Mouse (Mus musculus) naive thymus-derived CD4-positive, alpha-beta T cell, adult 2 months (primary cell): ENCODE data around the gene Kctd11.
"Not testable (repeated sequence)": the region's sequence is repeated elsewhere in the genome, so short reads cannot be mapped to it uniquely, and the experiment has no call there.

Source experiments
- DNase-seq: peaks from one replicate; pipeline ENCODE4 v3.0.0-alpha.2; 2011; ENCODE audit warnings: low read depth

Gene Kctd11

GRCm38 (mm10) chr11:69881787-69882670 is 823 bp upstream of the Kctd11 start:
- DNase-seq: no peak

GRCm38 (mm10) chr11:69880506-69880852 is 727 bp downstream of the Kctd11 start:
- DNase-seq: peak; percentile 80

GRCm38 (mm10) chr11:69879711-69880110 is 1.5 kb downstream of the Kctd11 start:
- DNase-seq: no peak

- no peak for DNase-seq
Observed at GRCm38 (mm10) chr11:69878952-69879351, 2.3 kb downstream of the Kctd11 start.

- no peak for DNase-seq
Observed at GRCm38 (mm10) chr11:69878399-69878798, 2.8 kb downstream of the Kctd11 start.

GRCm38 (mm10) chr11:69877878-69878277 is 3.3 kb downstream of the Kctd11 start, which contains the start of gene Tmem95:
Gene Tmem95 (minus strand): TSS chr11:69878018.
- no peak for DNase-seq

- peak; percentile 93 for DNase-seq
Observed at GRCm38 (mm10) chr11:69876867-69877266, 4.3 kb downstream of the Kctd11 start.

GRCm38 (mm10) chr11:69876186-69876585 is 5.0 kb downstream of the Kctd11 start:
- peak; percentile 45 for DNase-seq

GRCm38 (mm10) chr11:69872451-69872850 is 8.8 kb downstream of the Kctd11 start:
- DNase-seq: no peak

GRCm38 (mm10) chr11:69871822-69872221 is 9.4 kb downstream of the Kctd11 start:
- no peak for DNase-seq

GRCm38 (mm10) chr11:69870289-69871069 is 10.7 kb downstream of the Kctd11 start:
- no peak for DNase-seq

- no peak for DNase-seq
Observed at GRCm38 (mm10) chr11:69867335-69867734, 13.9 kb downstream of the Kctd11 start.

GRCm38 (mm10) chr11:69865561-69865960 is 15.6 kb downstream of the Kctd11 start:
- DNase-seq: no peak

GRCm38 (mm10) chr11:69864138-69864860 is 16.9 kb downstream of the Kctd11 start:
- DNase-seq: no peak

GRCm38 (mm10) chr11:69863729-69864128 is 17.5 kb downstream of the Kctd11 start:
- not testable (repeated sequence) for DNase-seq

GRCm38 (mm10) chr11:69858113-69858998 is 22.9 kb downstream of the Kctd11 start, which contains the start of gene Tnk1:
Gene Tnk1 (minus strand): TSS chr11:69858730.
- DNase-seq: no peak

- peak; percentile 54 for DNase-seq
Observed at GRCm38 (mm10) chr11:69855347-69855746, 25.9 kb downstream of the Kctd11 start.

GRCm38 (mm10) chr11:69854680-69855079 is 26.5 kb downstream of the Kctd11 start:
- peak; percentile 42 for DNase-seq

- peak; percentile 43 for DNase-seq
Observed at GRCm38 (mm10) chr11:69853994-69854393, 27.2 kb downstream of the Kctd11 start.

GRCm38 (mm10) chr11:69850754-69851153 is 30.5 kb downstream of the Kctd11 start:
- DNase-seq: peak; percentile 51

GRCm38 (mm10) chr11:69849884-69850283 is 31.3 kb downstream of the Kctd11 start:
- no peak for DNase-seq
